Mouse (Mus musculus) common myeloid progenitor, adult 5-6 weeks (primary cell): Measurements from ENCODE around the gene Tpsab1. TPM values are rescaled to one million over a fixed set of nuclear protein-coding genes. Genes with fewer than 3 reads are reported as not detected.
A peak's percentile ranks its signal among the peaks of the same experiment; 100 is the strongest.

Experiments
- ATAC-seq: replicated peaks from 2 replicates; pipeline ENCODE4 v1.8.0; 2016; ENCODE audit warnings: low read depth, mild to moderate bottlenecking, moderate TSS enrichment, inconsistent platforms; ENCODE audit not compliant: poor library complexity, severe bottlenecking
- total RNA-seq: library from RNA; stranded (forward); fragments of 200-1000, 187-1606 nt; gene quantifications from 2 replicates; pipeline ENCODE4 v1.2.3, GENCODE M21; 2017

Tpsab1 gene
- total RNA-seq, result not detected in 2 replicates

- ATAC-seq, result no peak
Measured at GRCm38 (mm10) chr17:25345462-25345861, at the start of gene Tpsab1. Gene Tpsab1 (minus strand): TSS chr17:25345562.

GRCm38 (mm10) chr17:25394526-25394925, 49.2 kb upstream of the Tpsab1 start:
- ATAC-seq, result no peak

- ATAC-seq, result no peak
Measured at GRCm38 (mm10) chr17:25374011-25374410, 28.6 kb upstream of the Tpsab1 start.

- ATAC-seq, result no peak
Measured at GRCm38 (mm10) chr17:25372491-25372890, 27.1 kb upstream of the Tpsab1 start.

- ATAC-seq, result no peak
Measured at GRCm38 (mm10) chr17:25368973-25369372, 23.6 kb upstream of the Tpsab1 start, which contains the start of gene Tpsg1. Gene Tpsg1 (plus strand): TSS chr17:25369273.

- no peak for ATAC-seq
Measured at GRCm38 (mm10) chr17:25366005-25366404, 20.6 kb upstream of the Tpsab1 start, which contains the start of gene Tpsb2. Gene Tpsb2 (plus strand): TSS chr17:25366305.

GRCm38 (mm10) chr17:25363726-25364125, 18.4 kb upstream of the Tpsab1 start:
- peak; percentile 82 for ATAC-seq

- ATAC-seq, result no peak
Measured at GRCm38 (mm10) chr17:25361291-25361690, 15.9 kb upstream of the Tpsab1 start.

- ATAC-seq, result no peak
Measured at GRCm38 (mm10) chr17:25341490-25341889, 3.9 kb downstream of the Tpsab1 start.

GRCm38 (mm10) chr17:25340003-25340402, 5.4 kb downstream of the Tpsab1 start:
- ATAC-seq, result no peak

GRCm38 (mm10) chr17:25338218-25338617, 7.1 kb downstream of the Tpsab1 start:
- ATAC-seq, result no peak

- peak; percentile 62; the same call in 1 of the 2 replicates for ATAC-seq
Measured at GRCm38 (mm10) chr17:25333943-25334342, 11.4 kb downstream of the Tpsab1 start.

- ATAC-seq, result peak; percentile 83
Measured at GRCm38 (mm10) chr17:25332321-25332720, 13.0 kb downstream of the Tpsab1 start.

- no peak for ATAC-seq
Measured at GRCm38 (mm10) chr17:25322930-25323329, 22.4 kb downstream of the Tpsab1 start.

- no peak for ATAC-seq
Measured at GRCm38 (mm10) chr17:25320819-25321218, 24.5 kb downstream of the Tpsab1 start.

- no peak for ATAC-seq
Measured at GRCm38 (mm10) chr17:25318354-25318753, 27.0 kb downstream of the Tpsab1 start, which contains the start of gene Prss29. Gene Prss29 (plus strand): TSS chr17:25318654.

GRCm38 (mm10) chr17:25308346-25308745, 37.0 kb downstream of the Tpsab1 start, which contains the start of gene Prss28:
Gene Prss28 (plus strand): TSS chr17:25308646.
- ATAC-seq, result no peak

- ATAC-seq, result no peak
Measured at GRCm38 (mm10) chr17:25298094-25298493, 47.3 kb downstream of the Tpsab1 start, which contains the start of gene Prss34. Gene Prss34 (plus strand): TSS chr17:25298394.

- no peak for ATAC-seq
Measured at GRCm38 (mm10) chr17:25294111-25294510, 51.3 kb downstream of the Tpsab1 start.

GRCm38 (mm10) chr17:25293495-25293894, 51.9 kb downstream of the Tpsab1 start:
- ATAC-seq, result no peak
